Mouse (Mus musculus) limb, embryonic 14.5 days (tissue): ENCODE measurements at regions not wholly inside any gene's neighbourhood (a gene's known extent, or its start where the extent isn't known, plus 50 kb on each side); places are given as distances from the start of the nearest gene placed in this dataset.

Source experiments
- ATAC-seq: fragments of 200-750 bp; cut with Nextera tagmentation; 2 replicates; pipeline ENCODE4 v1.8.0; 2017; ENCODE audit warnings: low read depth, moderate number of reproducible peaks, moderate TSS enrichment; ENCODE audit not compliant: low FRiP score
- DNase-seq: peaks from one replicate; pipeline ENCODE4 v3.0.0-alpha.2; 2015; ENCODE audit warnings: low spot score
- H3K27ac ChIP-seq: fragments of 300-500 bp; sonication (generic); replicated peaks from 2 replicates; pipeline ENCODE4 v1.5.1; 2014; ENCODE audit warnings: low read depth, mild to moderate bottlenecking, low read length, moderate library complexity, mixed read lengths
- H3K27me3 ChIP-seq: fragments of 300-500 bp; sonication (generic); 2 replicates; pipeline ENCODE4 v1.6.1; 2014; ENCODE audit warnings: low read length, mixed read lengths; ENCODE audit not compliant: control insufficient read depth, insufficient read depth
- H3K36me3 ChIP-seq: fragments of 300-500 bp; sonication (generic); 2 replicates; pipeline ENCODE4 v1.6.1; 2014; ENCODE audit warnings: mild to moderate bottlenecking, low read length, moderate library complexity, mixed read lengths; ENCODE audit not compliant: control insufficient read depth, insufficient read depth
- H3K4me1 ChIP-seq: fragments of 300-500 bp; sonication (generic); 2 replicates; pipeline ENCODE4 v1.6.1; 2014; ENCODE audit warnings: antibody characterized with exemption, low read length, mixed read lengths; ENCODE audit not compliant: control insufficient read depth, insufficient read depth
- H3K4me2 ChIP-seq: fragments of 300-500 bp; sonication (generic); replicated peaks from 2 replicates; pipeline ENCODE4 v1.6.1; 2014; ENCODE audit warnings: low read depth, mild to moderate bottlenecking, low read length, moderate library complexity; ENCODE audit not compliant: severe bottlenecking
- H3K4me3 ChIP-seq: fragments of 300-500 bp; sonication (generic); replicated peaks from 2 replicates; pipeline ENCODE4 v1.5.1; 2014; ENCODE audit warnings: low read length
- H3K9ac ChIP-seq: fragments of 300-500 bp; sonication (generic); 2 replicates; pipeline ENCODE4 v1.6.1; 2014; ENCODE audit warnings: mild to moderate bottlenecking, low read depth, low read length, moderate library complexity; ENCODE audit not compliant: severe bottlenecking
- H3K9me3 ChIP-seq: fragments of 300-500 bp; sonication (generic); 2 replicates; pipeline ENCODE4 v1.6.1; 2016; ENCODE audit warnings: low read length; ENCODE audit not compliant: control insufficient read depth
- POLR2A ChIP-seq: fragments of 200-500 bp; IDR thresholded peaks from 2 replicates; pipeline ENCODE4 v1.8.0; 2012; ENCODE audit warnings: inconsistent platforms, mild to moderate bottlenecking, moderate library complexity, borderline replicate concordance; ENCODE audit not compliant: insufficient read depth, insufficient read length; ENCODE audit errors: extremely low read depth
- WGBS: fragments of 180-500 bp; shearing (Covaris S2); extraction: QIAGEN DNeasy Blood & Tissue Kit; methylation state at CpG from one replicate; pipeline ENCODE4 v1.1.7; 2014; 5-methylcytosine and 5-hydroxymethylcytosine counted together

GRCm38 (mm10) chr3:21948074-21948659 is 128.3 kb upstream of the Tbl1xr1 start:
- no peak for TF ChIP-seq POLR2A
- Histone ChIP-seq H3K4me2 (no peak overlapping the region), H3K27me3 (no peaks in the 10 kb centered on the region), H3K4me3 (no peak overlapping the region), H3K36me3 (no peaks in the 10 kb centered on the region), H3K9me3 (no peaks in the 10 kb centered on the region), H3K27ac (no peak overlapping the region), H3K9ac (no peak overlapping the region), H3K4me1 (peaks cover 4% of the 10 kb centered on the region; the same call in 1 of the 2 replicates)
- WGBS, result 56% methylated on average over 4 of the region's 4 CpGs
- ATAC-seq (no peak), DNase-seq (no peak)

- Histone ChIP-seq H3K9ac (no peak overlapping the region), H3K4me2 (no peak overlapping the region), H3K4me3 (no peak overlapping the region), H3K36me3 (no peaks in the 10 kb centered on the region), H3K27ac (no peak overlapping the region), H3K9me3 (no peaks in the 10 kb centered on the region), H3K27me3 (no peaks in the 10 kb centered on the region), H3K4me1 (peaks cover 4% of the 10 kb centered on the region; the same call in 1 of the 2 replicates)
- TF ChIP-seq POLR2A, result no peak
- WGBS, result 80% methylated on average over 2 of the region's 2 CpGs
- no peak for ATAC-seq
- no peak for DNase-seq
These were observed 127.0 kb upstream of the Tbl1xr1 start for GRCm38 (mm10) chr3:21949459-21949858.

- DNase-seq, result no peak
These were observed 125.9 kb upstream of the Tbl1xr1 start for GRCm38 (mm10) chr3:21950571-21950970.

GRCm38 (mm10) chr3:21951446-21952285 is 124.8 kb upstream of the Tbl1xr1 start:
- no peak overlapping the region for H3K9ac ChIP-seq
- 89% methylated on average over 13 of the region's 13 CpGs for WGBS

More at GRCm38 (mm10) chr3:21950571-21950970, 125.9 kb upstream of the Tbl1xr1 start:
- no peak overlapping the region for H3K4me2 ChIP-seq
- TF ChIP-seq POLR2A, result no peak
- no peak overlapping the region for H3K27ac ChIP-seq
- H3K9me3 ChIP-seq, result no peaks in the 10 kb centered on the region
- no peak overlapping the region for H3K9ac ChIP-seq
- WGBS, result 75% methylated on average over 5 of the region's 5 CpGs
- no peak for ATAC-seq
- H3K4me3 ChIP-seq, result no peak overlapping the region
- peaks cover 4% of the 10 kb centered on the region; the same call in 1 of the 2 replicates for H3K4me1 ChIP-seq
- H3K27me3 ChIP-seq, result no peaks in the 10 kb centered on the region
- H3K36me3 ChIP-seq, result no peaks in the 10 kb centered on the region

GRCm38 (mm10) chr3:21952695-21953415 is 123.6 kb upstream of the Tbl1xr1 start:
- no peak overlapping the region for H3K4me3 ChIP-seq
- no peaks in the 10 kb centered on the region for H3K9me3 ChIP-seq
- ATAC-seq, result peak; percentile 60
- 0 out of 2 replicates have a peak overlapping the region, but pooled peaks have one; percentile 26 for H3K27ac ChIP-seq
- peaks cover 4% of the 10 kb centered on the region; the same call in 1 of the 2 replicates for H3K4me1 ChIP-seq
- H3K4me2 ChIP-seq, result no peak overlapping the region
- DNase-seq, result peak; percentile 13
- no peak overlapping the region for H3K9ac ChIP-seq
- H3K36me3 ChIP-seq, result no peaks in the 10 kb centered on the region
- WGBS, result 52% methylated on average over 8 of the region's 8 CpGs
- no peaks in the 10 kb centered on the region for H3K27me3 ChIP-seq
- TF ChIP-seq POLR2A, result no peak

More at GRCm38 (mm10) chr3:21951446-21952285, 124.8 kb upstream of the Tbl1xr1 start:
- no peak overlapping the region for H3K27ac ChIP-seq
- H3K9me3 ChIP-seq, result no peaks in the 10 kb centered on the region
- no peak overlapping the region for H3K4me2 ChIP-seq
- H3K27me3 ChIP-seq, result no peaks in the 10 kb centered on the region
- H3K36me3 ChIP-seq, result no peaks in the 10 kb centered on the region
- TF ChIP-seq POLR2A, result no peak
- DNase-seq (no peak), ATAC-seq (no peak)
- peaks cover 4% of the 10 kb centered on the region; the same call in 1 of the 2 replicates for H3K4me1 ChIP-seq
- H3K4me3 ChIP-seq, result no peak overlapping the region
